Mouse (Mus musculus): ENCODE data around the gene Cyb561d2. TPM values are rescaled to one million over a fixed set of nuclear protein-coding genes. Genes with fewer than 3 reads are reported as not detected.
A peak's percentile ranks its signal among the peaks of the same experiment; 100 is the strongest.

Cyb561d2 gene
- polyA plus RNA-seq, 1 experiment: 0.06 TPM

GRCm38 (mm10) chr9:107572327-107572662, 30.3 kb upstream of the Cyb561d2 start:
- TF ChIP-seq TAL1 (IDR thresholded peaks at IDR 0.05; ENCODE audit: low read length): no peak
- TF ChIP-seq GATA1 (IDR thresholded peaks at IDR 0.05; ENCODE audit: low read length): no peak
- Histone ChIP-seq H3K27me3 (ENCODE audit: control insufficient read depth) (no peaks in the 10 kb centered on the region), H3K4me3 (replicated peaks) (peak overlapping the region; percentile 93), H3K36me3 (ENCODE audit: control insufficient read depth) (peaks cover 46% of the 10 kb centered on the region), H3K9me3 (ENCODE audit: control insufficient read depth, low read length) (no peaks in the 10 kb centered on the region), H3K4me1 (ENCODE audit: control insufficient read depth) (peaks cover 88% of the 10 kb centered on the region)

GRCm38 (mm10) chr9:107571534-107572326, 29.7 kb upstream of the Cyb561d2 start:
- H3K9me3 ChIP-seq (ENCODE audit: control insufficient read depth, low read length): no peaks in the 10 kb centered on the region
- peak overlapping the region; percentile 93 for H3K4me3 ChIP-seq (replicated peaks)
- TF ChIP-seq GATA1 (IDR thresholded peaks at IDR 0.05; ENCODE audit: low read length) (no peak), TAL1 (IDR thresholded peaks at IDR 0.05; ENCODE audit: low read length) (no peak)
- no peaks in the 10 kb centered on the region for H3K27me3 ChIP-seq (ENCODE audit: control insufficient read depth)
- H3K4me1 ChIP-seq (ENCODE audit: control insufficient read depth): peaks cover 88% of the 10 kb centered on the region
- H3K36me3 ChIP-seq (ENCODE audit: control insufficient read depth): peaks cover 50% of the 10 kb centered on the region

- Histone ChIP-seq H3K36me3 (ENCODE audit: control insufficient read depth) (peaks cover 59% of the 10 kb centered on the region), H3K4me1 (ENCODE audit: control insufficient read depth) (peaks cover 88% of the 10 kb centered on the region), H3K9me3 (ENCODE audit: control insufficient read depth, low read length) (no peaks in the 10 kb centered on the region), H3K4me3 (replicated peaks) (peak overlapping the region; percentile 93), H3K27me3 (ENCODE audit: control insufficient read depth) (no peaks in the 10 kb centered on the region)
- peak; percentile 54 for TF ChIP-seq TAL1 (IDR thresholded peaks at IDR 0.05; ENCODE audit: low read length)
- TF ChIP-seq GATA1 (IDR thresholded peaks at IDR 0.05; ENCODE audit: low read length): peak; percentile 69
Observed at GRCm38 (mm10) chr9:107570845-107571244, 28.9 kb upstream of the Cyb561d2 start.

GRCm38 (mm10) chr9:107570016-107570415, 28.0 kb upstream of the Cyb561d2 start:
- TF ChIP-seq GATA1 (IDR thresholded peaks at IDR 0.05; ENCODE audit: low read length) (no peak), TAL1 (IDR thresholded peaks at IDR 0.05; ENCODE audit: low read length) (no peak)

GRCm38 (mm10) chr9:107569270-107569669, 27.3 kb upstream of the Cyb561d2 start:
- Histone ChIP-seq H3K9me3 (ENCODE audit: control insufficient read depth, low read length) (no peaks in the 10 kb centered on the region), H3K4me1 (ENCODE audit: control insufficient read depth) (peaks cover 91% of the 10 kb centered on the region), H3K4me3 (replicated peaks) (peak overlapping the region; percentile 93), H3K36me3 (ENCODE audit: control insufficient read depth) (peaks cover 67% of the 10 kb centered on the region), H3K27me3 (ENCODE audit: control insufficient read depth) (no peaks in the 10 kb centered on the region)
- TF ChIP-seq GATA1 (IDR thresholded peaks at IDR 0.05; ENCODE audit: low read length) (no peak), TAL1 (IDR thresholded peaks at IDR 0.05; ENCODE audit: low read length) (no peak)

More at GRCm38 (mm10) chr9:107570016-107570415, 28.0 kb upstream of the Cyb561d2 start:
- peak overlapping the region; percentile 93 for H3K4me3 ChIP-seq (replicated peaks)
- peaks cover 65% of the 10 kb centered on the region for H3K36me3 ChIP-seq (ENCODE audit: control insufficient read depth)
- H3K9me3 ChIP-seq (ENCODE audit: control insufficient read depth, low read length): no peaks in the 10 kb centered on the region
- peaks cover 88% of the 10 kb centered on the region for H3K4me1 ChIP-seq (ENCODE audit: control insufficient read depth)
- H3K27me3 ChIP-seq (ENCODE audit: control insufficient read depth): no peaks in the 10 kb centered on the region

- peaks cover 97% of the 10 kb centered on the region for H3K4me1 ChIP-seq (ENCODE audit: control insufficient read depth)
- no peaks in the 10 kb centered on the region for H3K9me3 ChIP-seq (ENCODE audit: control insufficient read depth, low read length)
- H3K36me3 ChIP-seq (ENCODE audit: control insufficient read depth): peaks cover 68% of the 10 kb centered on the region
- H3K27me3 ChIP-seq (ENCODE audit: control insufficient read depth): no peaks in the 10 kb centered on the region
- TF ChIP-seq GATA1 (IDR thresholded peaks at IDR 0.05; ENCODE audit: low read length) (no peak), TAL1 (IDR thresholded peaks at IDR 0.05; ENCODE audit: low read length) (no peak)
- peak overlapping the region; percentile 93 for H3K4me3 ChIP-seq (replicated peaks)
Observed at GRCm38 (mm10) chr9:107568331-107569261, 26.6 kb upstream of the Cyb561d2 start.

GRCm38 (mm10) chr9:107567702-107568319, 25.8 kb upstream of the Cyb561d2 start, which contains the start of gene Hyal2:
TSS of gene Hyal2 (plus strand) at chr9:107567945.
- H3K27me3 ChIP-seq (ENCODE audit: control insufficient read depth): no peaks in the 10 kb centered on the region
- TF ChIP-seq TAL1 (IDR thresholded peaks at IDR 0.05; ENCODE audit: low read length) (no peak), GATA1 (IDR thresholded peaks at IDR 0.05; ENCODE audit: low read length) (no peak)
- peak within 1 kb of the TSS; percentile 93 for H3K4me3 ChIP-seq (replicated peaks)
- peaks cover 95% of the 10 kb centered on the region for H3K4me1 ChIP-seq (ENCODE audit: control insufficient read depth)
- H3K36me3 ChIP-seq (ENCODE audit: control insufficient read depth): peaks cover 60% of the 10 kb centered on the region
- H3K9me3 ChIP-seq (ENCODE audit: control insufficient read depth, low read length): no peaks in the 10 kb centered on the region

- no peak for TF ChIP-seq TAL1 (IDR thresholded peaks at IDR 0.05; ENCODE audit: low read length)
- no peak for TF ChIP-seq GATA1 (IDR thresholded peaks at IDR 0.05; ENCODE audit: low read length)
- Histone ChIP-seq H3K4me1 (ENCODE audit: control insufficient read depth) (peaks cover 95% of the 10 kb centered on the region), H3K4me3 (replicated peaks) (no peak overlapping the region), H3K36me3 (ENCODE audit: control insufficient read depth) (peaks cover 59% of the 10 kb centered on the region), H3K9me3 (ENCODE audit: control insufficient read depth, low read length) (no peaks in the 10 kb centered on the region), H3K27me3 (ENCODE audit: control insufficient read depth) (no peaks in the 10 kb centered on the region)
Observed at GRCm38 (mm10) chr9:107566855-107567254, 24.9 kb upstream of the Cyb561d2 start.

Measured in erythroblast, embryonic 14.5 days (primary cell).